Mouse (Mus musculus): ENCODE measurements around the gene Dgkq. TPM values are rescaled to one million over a fixed set of nuclear protein-coding genes. Genes with fewer than 3 reads are reported as not detected.
"Not testable (repeated sequence)": the region's sequence is repeated elsewhere in the genome, so short reads cannot be mapped to it uniquely, and the experiment has no call there.

The Dgkq gene
- polyA plus RNA-seq, 1 experiment from 2014 or later = 13.9 TPM

- Histone ChIP-seq H3K36me3 (ENCODE audit: control insufficient read depth, insufficient read depth, low read length) (peaks cover 3% of the 10 kb centered on the region; the same call in 1 of the 2 replicates), H3K27ac (ENCODE audit: low read depth, low read length) (no peak overlapping the region), H3K4me3 (ENCODE audit: low read depth, low read length) (no peak overlapping the region), H3K9me3 (ENCODE audit: control insufficient read depth, low read length) (no peaks in the 10 kb centered on the region), H3K4me2 (ENCODE audit: low read depth, low read length, severe bottlenecking) (no peak overlapping the region), H3K9ac (ENCODE audit: low read length) (no peak overlapping the region), H3K27me3 (ENCODE audit: control insufficient read depth, insufficient read depth, low read length) (no peaks in the 10 kb centered on the region), H3K4me1 (replicated peaks; ENCODE audit: control insufficient read depth, insufficient read depth, low read length) (no peaks in the 10 kb centered on the region)
- DNase-seq (ENCODE audit: low spot score) (peak; percentile 44), ATAC-seq (replicated peaks; ENCODE audit: low FRiP score) (no peak)
- 90% methylated on average over 2 of the region's 2 CpGs for WGBS
Observed at GRCm38 (mm10) chr5:108647311-108647710, 22.2 kb downstream of the Dgkq start.

GRCm38 (mm10) chr5:108646343-108646660, 23.2 kb downstream of the Dgkq start:
- DNase-seq (ENCODE audit: low spot score) = peak; percentile 41
- peaks cover 3% of the 10 kb centered on the region; the same call in 1 of the 2 replicates for H3K36me3 ChIP-seq (ENCODE audit: control insufficient read depth, insufficient read depth, low read length)
- 91% methylated on average over 3 of the region's 3 CpGs for WGBS

DNA sequence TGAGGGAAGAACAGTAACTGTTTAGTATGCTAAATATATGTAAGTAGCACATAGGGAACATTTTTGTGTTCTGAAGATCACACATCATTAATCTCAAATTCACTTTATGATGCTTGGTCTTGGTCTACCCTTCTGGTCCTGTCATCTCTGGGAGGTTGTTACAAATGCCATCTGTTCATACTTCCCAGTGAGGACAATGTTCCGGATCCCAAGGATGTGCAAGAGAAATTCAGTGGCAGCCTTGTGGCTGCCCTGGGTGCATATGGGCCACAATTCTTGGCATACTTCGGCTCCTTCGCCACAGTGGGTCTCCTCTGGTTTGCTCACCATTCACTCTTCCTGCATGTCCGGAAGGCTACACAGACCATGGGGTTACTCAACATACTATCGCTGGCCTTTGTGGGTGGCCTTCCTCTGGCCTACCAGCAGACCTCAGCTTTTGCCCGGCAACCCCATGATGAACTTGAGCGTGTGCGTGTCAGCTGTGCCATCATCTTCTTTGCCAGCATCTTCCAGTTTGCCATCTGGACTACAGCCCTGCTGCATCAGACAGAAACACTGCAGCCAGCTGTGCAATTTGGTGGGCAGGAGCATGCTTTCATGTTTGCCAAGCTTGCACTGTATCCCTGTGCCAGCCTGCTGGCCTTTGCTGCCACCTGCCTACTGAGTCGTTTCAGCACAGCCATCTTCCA, 23.7 kb downstream of the Dgkq start:
- Histone ChIP-seq H3K9me3 (ENCODE audit: control insufficient read depth, low read length) (no peaks in the 10 kb centered on the region), H3K36me3 (ENCODE audit: control insufficient read depth, insufficient read depth, low read length) (peaks cover 3% of the 10 kb centered on the region; the same call in 1 of the 2 replicates), H3K4me3 (ENCODE audit: low read depth, low read length) (no peak overlapping the region), H3K9ac (ENCODE audit: low read length) (no peak overlapping the region), H3K27me3 (ENCODE audit: control insufficient read depth, insufficient read depth, low read length) (no peaks in the 10 kb centered on the region), H3K4me2 (ENCODE audit: low read depth, low read length, severe bottlenecking) (no peak overlapping the region), H3K4me1 (replicated peaks; ENCODE audit: control insufficient read depth, insufficient read depth, low read length) (no peaks in the 10 kb centered on the region), H3K27ac (ENCODE audit: low read depth, low read length) (no peak overlapping the region)
- DNase-seq (ENCODE audit: low spot score) (peak; percentile 35), ATAC-seq (replicated peaks; ENCODE audit: low FRiP score) (no peak)
- WGBS = 93% methylated on average over 9 of the region's 9 CpGs

More at GRCm38 (mm10) chr5:108646343-108646660, 23.2 kb downstream of the Dgkq start:
- Histone ChIP-seq H3K4me2 (ENCODE audit: low read depth, low read length, severe bottlenecking) (no peak overlapping the region), H3K9ac (ENCODE audit: low read length) (no peak overlapping the region), H3K27me3 (ENCODE audit: control insufficient read depth, insufficient read depth, low read length) (no peaks in the 10 kb centered on the region), H3K4me3 (ENCODE audit: low read depth, low read length) (no peak overlapping the region), H3K9me3 (ENCODE audit: control insufficient read depth, low read length) (no peaks in the 10 kb centered on the region), H3K27ac (ENCODE audit: low read depth, low read length) (no peak overlapping the region), H3K4me1 (replicated peaks; ENCODE audit: control insufficient read depth, insufficient read depth, low read length) (no peaks in the 10 kb centered on the region)
- no peak for ATAC-seq (replicated peaks; ENCODE audit: low FRiP score)

DNA sequence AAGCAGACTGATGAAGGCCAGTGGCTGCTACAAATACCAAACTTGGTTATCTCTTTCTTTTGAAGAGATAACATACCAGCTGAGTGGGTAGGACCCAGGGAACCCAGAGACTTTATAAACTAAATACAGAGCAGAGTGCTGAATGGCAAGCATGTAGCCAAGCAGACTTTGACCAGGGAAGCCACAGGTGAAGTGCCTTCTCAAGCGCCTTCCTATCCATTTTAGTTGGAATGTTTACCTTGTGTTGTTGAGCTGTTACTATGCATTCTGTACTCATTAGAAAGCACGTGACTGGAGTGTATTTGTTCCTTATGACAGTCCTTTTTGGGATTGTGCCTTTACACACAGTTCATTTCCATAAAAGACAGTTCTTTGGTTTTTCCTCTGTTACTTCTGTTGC, 25.8 kb downstream of the Dgkq start:
- 88% methylated on average over 2 of the region's 2 CpGs for WGBS
- no peaks in the 10 kb centered on the region for H3K4me1 ChIP-seq (replicated peaks; ENCODE audit: control insufficient read depth, insufficient read depth, low read length)
- no peak overlapping the region for H3K4me3 ChIP-seq (ENCODE audit: low read depth, low read length)
- H3K9ac ChIP-seq (ENCODE audit: low read length) = no peak overlapping the region
- H3K4me2 ChIP-seq (ENCODE audit: low read depth, low read length, severe bottlenecking) = no peak overlapping the region
- no peaks in the 10 kb centered on the region; the same call in 1 of the 2 replicates for H3K36me3 ChIP-seq (ENCODE audit: control insufficient read depth, insufficient read depth, low read length)
- no peaks in the 10 kb centered on the region for H3K9me3 ChIP-seq (ENCODE audit: control insufficient read depth, low read length)
- no peaks in the 10 kb centered on the region for H3K27me3 ChIP-seq (ENCODE audit: control insufficient read depth, insufficient read depth, low read length)
- no peak overlapping the region for H3K27ac ChIP-seq (ENCODE audit: low read depth, low read length)
- DNase-seq (ENCODE audit: low spot score) (no peak), ATAC-seq (replicated peaks; ENCODE audit: low FRiP score) (no peak)

GRCm38 (mm10) chr5:108636172-108636571, 33.3 kb downstream of the Dgkq start:
- Histone ChIP-seq H3K27ac (ENCODE audit: low read depth, low read length) (no peak overlapping the region), H3K9me3 (ENCODE audit: control insufficient read depth, low read length) (no peaks in the 10 kb centered on the region), H3K4me1 (replicated peaks; ENCODE audit: control insufficient read depth, insufficient read depth, low read length) (no peaks in the 10 kb centered on the region), H3K4me2 (ENCODE audit: low read depth, low read length, severe bottlenecking) (no peak overlapping the region), H3K27me3 (ENCODE audit: control insufficient read depth, insufficient read depth, low read length) (no peaks in the 10 kb centered on the region), H3K36me3 (ENCODE audit: control insufficient read depth, insufficient read depth, low read length) (no peaks in the 10 kb centered on the region), H3K9ac (ENCODE audit: low read length) (no peak overlapping the region), H3K4me3 (ENCODE audit: low read depth, low read length) (no peak overlapping the region)
- ATAC-seq (replicated peaks; ENCODE audit: low FRiP score) = no peak
- WGBS = 80% methylated on average over 4 of the region's 4 CpGs
- no peak for DNase-seq (ENCODE audit: low spot score)

- DNase-seq (ENCODE audit: low spot score); H3K27me3 ChIP-seq (ENCODE audit: control insufficient read depth, insufficient read depth, low read length); H3K9me3 ChIP-seq (ENCODE audit: control insufficient read depth, low read length); H3K36me3 ChIP-seq (ENCODE audit: control insufficient read depth, insufficient read depth, low read length); H3K4me1 ChIP-seq (replicated peaks; ENCODE audit: control insufficient read depth, insufficient read depth, low read length); H3K9ac ChIP-seq (ENCODE audit: low read length); H3K4me3 ChIP-seq (ENCODE audit: low read depth, low read length); H3K4me2 ChIP-seq (ENCODE audit: low read depth, low read length, severe bottlenecking); ATAC-seq (replicated peaks; ENCODE audit: low FRiP score); H3K27ac ChIP-seq (ENCODE audit: low read depth, low read length): not testable (repeated sequence)
- 80% methylated on average over 2 of the region's 3 CpGs for WGBS
Observed at GRCm38 (mm10) chr5:108634088-108634487, 35.4 kb downstream of the Dgkq start.

DNA sequence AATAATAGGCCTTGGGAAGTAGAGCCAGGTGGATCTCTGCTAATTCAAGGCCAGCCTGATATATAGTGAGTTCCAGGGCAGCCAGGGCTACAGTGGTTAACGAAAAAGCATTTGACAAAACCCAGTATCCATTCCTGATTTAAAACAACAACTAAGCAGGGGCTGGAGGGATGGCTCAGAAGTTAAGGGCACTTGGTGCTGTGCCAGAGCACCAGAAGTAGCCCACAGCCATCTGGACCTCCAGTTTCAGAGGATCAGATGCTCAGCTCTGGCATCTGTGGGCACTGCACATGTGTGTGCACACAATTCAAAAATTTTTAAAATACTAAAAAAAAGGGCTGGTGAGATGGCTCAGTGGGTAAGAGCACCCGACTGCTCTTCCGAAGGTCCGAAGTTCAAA, 35.8 kb downstream of the Dgkq start:
- no peak for DNase-seq (ENCODE audit: low spot score)
- 88% methylated on average over 4 of the region's 4 CpGs for WGBS

DNA sequence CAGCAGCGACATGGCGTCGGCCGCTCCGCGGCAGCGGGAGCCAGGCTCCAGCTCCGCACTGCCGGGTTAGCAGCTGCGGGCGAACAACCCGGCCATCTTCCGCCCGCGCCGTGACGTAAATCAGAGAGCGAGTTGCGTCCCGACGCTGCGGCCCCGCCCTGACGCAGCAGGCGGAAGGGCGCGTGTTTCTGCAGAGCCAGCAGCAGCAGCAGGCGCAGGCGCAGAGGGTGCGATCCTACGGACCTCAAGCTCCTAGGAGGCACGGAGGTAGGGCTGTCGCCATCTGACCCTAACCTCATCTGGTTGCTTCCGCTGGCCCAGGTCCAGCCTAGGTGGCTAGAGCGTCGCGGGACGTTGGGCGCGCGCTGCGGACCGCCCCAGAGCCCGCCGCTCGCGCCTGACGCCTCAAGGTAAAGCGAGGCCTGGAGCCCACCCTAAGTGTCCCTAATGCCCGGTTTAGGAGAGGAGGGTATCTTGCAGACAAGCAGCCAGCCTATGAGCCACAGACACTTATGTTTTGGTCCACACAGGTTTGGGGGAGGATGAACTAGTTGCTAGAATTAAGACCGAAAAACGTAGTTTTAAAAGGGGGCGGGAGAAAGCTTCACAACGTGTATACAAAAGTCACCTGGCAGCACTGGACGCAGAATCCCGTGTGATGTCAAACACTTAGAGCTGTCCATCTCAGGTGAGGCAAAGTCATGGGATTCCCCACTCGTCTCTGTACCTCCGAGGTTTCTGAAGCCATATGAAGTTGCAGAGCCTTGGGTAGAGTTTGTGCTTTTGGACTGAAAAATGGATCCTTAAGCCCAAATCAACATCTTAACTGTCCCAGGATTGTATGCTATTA, 39.6 kb downstream of the Dgkq start, which contains the start of the genes Gak and Tmem175:
Gene Gak, minus strand, starts transcription at position 122 of the 850 bp plus-strand sequence.
Gene Tmem175, plus strand, starts transcription at position 137 of the 850 bp plus-strand sequence.
- H3K9ac ChIP-seq (ENCODE audit: low read length) = peak within 1 kb of the TSS; percentile 95
- under 1% methylated on average over 58 of the region's 58 CpGs for WGBS
- H3K4me3 ChIP-seq (ENCODE audit: low read depth, low read length) = peak within 1 kb of the TSS; percentile 87
- H3K9me3 ChIP-seq (ENCODE audit: control insufficient read depth, low read length) = no peaks in the 10 kb centered on the region
- H3K36me3 ChIP-seq (ENCODE audit: control insufficient read depth, insufficient read depth, low read length) = no peaks in the 10 kb centered on the region
- peaks cover 4% of the 10 kb centered on the region; the same call in 1 of the 2 replicates for H3K4me1 ChIP-seq (replicated peaks; ENCODE audit: control insufficient read depth, insufficient read depth, low read length)
- DNase-seq (ENCODE audit: low spot score) (peak; percentile 95), ATAC-seq (replicated peaks; ENCODE audit: low FRiP score) (peak; percentile 95)
- H3K27me3 ChIP-seq (ENCODE audit: control insufficient read depth, insufficient read depth, low read length) = no peaks in the 10 kb centered on the region
- peak within 1 kb of the TSS; percentile 88 for H3K4me2 ChIP-seq (ENCODE audit: low read depth, low read length, severe bottlenecking)
- H3K27ac ChIP-seq (ENCODE audit: low read depth, low read length) = peak within 1 kb of the TSS; percentile 46; the same call in 1 of the 2 replicates

More for the DNA sequence above, 35.8 kb downstream of the Dgkq start:
- Histone ChIP-seq H3K4me1 (replicated peaks; ENCODE audit: control insufficient read depth, insufficient read depth, low read length) (peaks cover 2% of the 10 kb centered on the region; the same call in 1 of the 2 replicates), H3K4me2 (ENCODE audit: low read depth, low read length, severe bottlenecking) (no peak overlapping the region), H3K27me3 (ENCODE audit: control insufficient read depth, insufficient read depth, low read length) (no peaks in the 10 kb centered on the region), H3K4me3 (ENCODE audit: low read depth, low read length) (no peak overlapping the region), H3K27ac (ENCODE audit: low read depth, low read length) (no peak overlapping the region), H3K9me3 (ENCODE audit: control insufficient read depth, low read length) (no peaks in the 10 kb centered on the region), H3K36me3 (ENCODE audit: control insufficient read depth, insufficient read depth, low read length) (no peaks in the 10 kb centered on the region), H3K9ac (ENCODE audit: low read length) (no peak overlapping the region)
- no peak for ATAC-seq (replicated peaks; ENCODE audit: low FRiP score)
